Mouse (Mus musculus) left cerebral cortex, postnatal 36 days (tissue): ENCODE results near the gene Abcg4. TPM values are rescaled to one million over a fixed set of nuclear protein-coding genes. Genes with fewer than 3 reads are reported as not detected.
"Not testable (repeated sequence)": the region's sequence is repeated elsewhere in the genome, so short reads cannot be mapped to it uniquely, and the experiment has no call there.

Experiments used
- DNase-seq, 2 experiments: peaks; one replicate each; pipeline ENCODE4 v3.0.0; 2021 to 2022; ENCODE audit warnings: low spot score in 2 of 2, mixed read lengths in 1 of 2
- intact Hi-C: fragments of 180-260 bp; cut with DNase I; formaldehyde crosslinking; loops from one replicate; pipeline ENCODE4 v1.15.1; 2025
- total RNA-seq, 2 experiments: library from RNA; stranded (reverse); gene quantifications; 2 replicates each; pipeline ENCODE4 v1.2.3; 2021

Abcg4 gene
- 10 to 100 TPM; 56.6 to 65.0 TPM for total RNA-seq

DNA sequence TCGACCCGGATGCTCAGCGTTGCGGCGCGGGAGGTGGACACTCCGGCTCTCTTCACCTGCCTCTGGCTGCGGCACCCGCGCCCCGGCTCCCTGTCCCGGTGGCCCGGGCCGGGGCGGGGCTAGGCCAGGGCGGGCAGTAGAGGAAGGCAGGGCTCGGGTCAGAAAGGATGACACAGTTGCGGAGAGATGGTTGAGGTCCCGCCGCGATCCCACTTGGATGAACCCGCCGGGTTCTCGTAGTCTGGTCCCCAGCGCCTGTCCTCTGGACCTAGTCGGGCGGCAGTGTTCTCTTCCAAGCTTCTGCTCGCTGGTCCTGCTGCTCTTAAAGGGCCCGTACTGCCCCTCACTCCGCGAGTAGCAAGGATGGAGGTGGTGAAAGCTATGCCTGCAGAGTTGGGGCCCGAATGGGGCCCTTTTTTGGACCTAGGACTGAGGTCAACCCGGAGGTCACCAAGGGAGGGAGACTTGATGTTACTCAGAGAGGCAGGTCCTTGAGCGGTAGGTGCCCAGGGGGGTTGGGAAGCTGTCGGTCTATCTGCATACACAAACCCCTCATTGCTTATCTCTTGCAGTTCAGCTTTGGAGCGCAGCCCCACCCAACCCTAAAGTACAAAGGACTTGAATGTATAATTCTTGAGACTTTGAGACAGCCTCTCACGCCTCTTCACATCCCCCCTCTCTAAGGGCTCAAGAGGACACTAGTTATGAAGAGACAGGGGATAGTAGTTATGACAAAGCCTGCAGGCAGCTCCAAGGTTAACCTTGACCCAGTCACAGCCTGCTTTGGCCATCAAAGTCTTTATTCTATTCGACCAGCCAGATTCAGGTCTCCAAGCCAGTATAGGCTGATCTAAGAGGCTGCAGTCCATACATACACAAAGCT, at the start of gene Abcg4:
TSS of gene Abcg4 (minus strand) at position 540 of the 883 bp plus-strand sequence.
- DNase-seq: peak; percentile 66 to 75
- intact Hi-C loops: no loop called here

DNA sequence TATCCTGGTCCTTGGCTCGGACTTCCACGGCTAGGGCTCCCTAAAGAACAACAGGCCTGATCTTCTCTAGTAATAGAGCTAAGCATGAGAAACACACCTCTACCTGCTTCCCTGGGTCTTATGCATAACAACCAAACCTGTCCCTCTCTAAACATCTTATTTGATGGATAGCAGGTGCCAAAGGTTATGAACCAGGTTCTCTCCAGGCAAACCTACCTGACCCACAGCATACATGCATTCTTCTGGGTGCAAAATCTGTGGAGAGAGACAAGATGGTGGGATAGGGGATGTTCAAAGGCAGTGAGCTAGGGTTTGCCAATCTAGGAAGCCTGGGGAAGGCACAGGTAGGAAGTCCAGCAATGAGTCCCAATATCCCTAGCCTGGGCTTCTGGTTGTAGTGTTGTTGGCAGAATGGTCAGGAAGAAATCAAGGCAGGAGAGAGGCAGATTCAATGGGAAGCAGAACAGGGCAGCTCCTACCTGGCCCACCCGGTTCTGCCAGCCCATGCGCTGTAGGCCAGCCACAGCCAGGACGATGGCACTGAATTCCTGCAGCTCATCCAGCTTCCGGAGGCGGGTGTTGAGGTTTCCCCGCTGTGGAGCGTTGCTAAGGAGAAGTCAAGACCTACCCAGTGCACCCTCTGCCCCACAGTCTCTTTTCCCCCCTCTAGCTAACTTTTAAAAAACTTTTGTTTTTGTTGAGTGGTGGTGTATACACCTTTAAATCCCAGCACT, 49.2 kb upstream of the Abcg4 start:
- intact Hi-C loops: loop anchor here (10.0 kb wide), 1 partner anchor 103 kb away; the partner anchor contains the start of gene Cbl
- no peak for DNase-seq

DNA sequence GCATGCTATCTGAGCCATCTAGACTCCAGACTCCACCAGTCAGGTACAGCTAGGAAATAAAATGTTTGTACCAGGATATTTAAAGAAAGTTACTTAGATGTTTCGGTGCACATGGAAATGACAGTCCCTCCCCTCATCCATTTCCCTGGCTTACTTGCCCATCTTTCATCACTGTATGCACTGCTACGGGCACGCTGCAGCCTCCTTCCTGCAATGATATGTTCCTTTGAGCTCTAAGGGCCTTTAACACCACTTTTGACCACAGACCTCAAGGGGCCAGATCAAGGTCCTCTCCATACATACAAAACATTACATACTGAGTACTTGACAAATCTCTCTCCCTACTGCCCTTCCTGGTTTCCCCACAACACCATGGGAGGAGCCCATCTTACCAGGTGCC, 48.5 kb upstream of the Abcg4 start:
- intact Hi-C loops: loop anchor here (10.0 kb wide), 1 partner anchor 102 kb away; the partner anchor contains the start of gene Cbl
- no peak for DNase-seq

DNA sequence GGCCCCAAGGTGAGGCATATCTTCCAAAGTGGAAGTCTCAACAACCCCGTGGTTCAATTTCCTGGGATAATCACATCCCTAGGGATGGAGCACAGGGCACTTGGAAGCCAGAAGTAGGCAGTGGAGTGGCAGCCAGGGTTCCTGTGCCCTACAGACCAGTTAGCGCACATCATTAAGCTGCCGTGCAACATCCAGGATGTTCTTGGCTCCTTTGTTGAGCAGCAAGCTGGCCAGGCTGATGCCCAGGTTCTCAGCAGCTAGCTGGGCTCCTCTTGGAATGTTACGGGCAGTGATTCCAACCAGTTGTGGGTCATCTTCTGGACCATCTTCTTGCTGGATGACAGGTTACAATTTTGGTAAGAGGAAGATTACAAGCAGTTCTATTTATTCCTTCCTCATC, 48.1 kb upstream of the Abcg4 start:
- intact Hi-C loops: loop anchor here (10.0 kb wide), 1 partner anchor 102 kb away; the partner anchor contains the start of gene Cbl
- not testable (repeated sequence) for DNase-seq

DNA sequence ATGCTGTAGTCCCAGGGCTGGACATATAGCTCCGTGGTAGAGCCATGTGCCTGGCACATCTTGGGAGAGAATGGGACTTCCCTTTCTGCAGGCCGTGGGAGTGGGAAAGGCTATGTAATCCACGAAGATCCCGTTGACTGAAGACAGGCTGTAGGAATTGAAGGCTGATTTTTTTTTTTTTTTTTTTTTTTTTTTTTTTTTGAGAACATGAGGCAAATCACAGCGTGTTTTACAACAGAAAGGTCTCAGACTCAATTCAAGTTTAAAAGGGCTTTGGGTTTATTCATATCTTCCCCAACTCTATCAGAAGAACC, 47.6 kb upstream of the Abcg4 start:
- intact Hi-C loops: loop anchor here (10.0 kb wide), 1 partner anchor 101 kb away; the partner anchor contains the start of gene Cbl
- no peak for DNase-seq

DNA sequence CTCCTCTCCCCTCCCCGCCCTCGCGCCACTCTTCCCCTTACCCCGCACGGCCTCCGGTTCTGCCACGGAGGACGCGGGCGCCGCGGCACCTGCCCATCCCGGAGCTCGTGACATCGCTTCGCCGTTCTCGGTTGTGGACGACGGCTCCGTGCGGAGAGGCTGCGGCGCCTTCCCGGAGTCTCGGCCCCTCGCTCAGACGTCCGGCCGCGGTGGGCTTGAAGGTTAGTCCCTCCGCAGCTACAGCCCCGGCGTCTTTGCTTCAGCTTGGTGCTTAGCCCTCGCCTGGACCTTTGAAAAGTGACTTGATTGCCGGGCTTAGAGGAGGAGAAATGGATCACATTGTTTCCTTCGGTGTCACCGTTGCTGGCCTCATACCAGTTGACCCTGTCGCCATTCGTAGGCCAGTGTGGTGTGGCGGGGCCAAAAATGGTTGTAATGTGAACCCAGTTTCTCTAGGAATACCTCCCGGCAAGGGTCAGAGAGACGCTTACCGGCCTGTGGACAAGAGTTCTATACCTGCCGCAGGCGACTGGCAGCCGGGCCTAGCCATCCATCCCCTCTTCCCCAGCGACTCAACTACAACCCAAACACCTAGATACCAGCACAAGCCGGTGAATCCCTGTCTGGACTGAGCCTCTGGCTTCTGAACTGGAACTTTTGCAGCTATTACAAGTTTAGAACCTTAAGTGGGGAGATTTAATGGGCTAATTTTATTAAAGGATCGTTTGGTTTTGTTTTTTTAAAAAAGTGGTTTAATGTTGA, 47.1 kb upstream of the Abcg4 start:
- peak in 1 of 2 experiments; percentile 25 for DNase-seq
- intact Hi-C loops: loop anchor here (10.0 kb wide), 1 partner anchor 101 kb away; the partner anchor contains the start of gene Cbl

DNA sequence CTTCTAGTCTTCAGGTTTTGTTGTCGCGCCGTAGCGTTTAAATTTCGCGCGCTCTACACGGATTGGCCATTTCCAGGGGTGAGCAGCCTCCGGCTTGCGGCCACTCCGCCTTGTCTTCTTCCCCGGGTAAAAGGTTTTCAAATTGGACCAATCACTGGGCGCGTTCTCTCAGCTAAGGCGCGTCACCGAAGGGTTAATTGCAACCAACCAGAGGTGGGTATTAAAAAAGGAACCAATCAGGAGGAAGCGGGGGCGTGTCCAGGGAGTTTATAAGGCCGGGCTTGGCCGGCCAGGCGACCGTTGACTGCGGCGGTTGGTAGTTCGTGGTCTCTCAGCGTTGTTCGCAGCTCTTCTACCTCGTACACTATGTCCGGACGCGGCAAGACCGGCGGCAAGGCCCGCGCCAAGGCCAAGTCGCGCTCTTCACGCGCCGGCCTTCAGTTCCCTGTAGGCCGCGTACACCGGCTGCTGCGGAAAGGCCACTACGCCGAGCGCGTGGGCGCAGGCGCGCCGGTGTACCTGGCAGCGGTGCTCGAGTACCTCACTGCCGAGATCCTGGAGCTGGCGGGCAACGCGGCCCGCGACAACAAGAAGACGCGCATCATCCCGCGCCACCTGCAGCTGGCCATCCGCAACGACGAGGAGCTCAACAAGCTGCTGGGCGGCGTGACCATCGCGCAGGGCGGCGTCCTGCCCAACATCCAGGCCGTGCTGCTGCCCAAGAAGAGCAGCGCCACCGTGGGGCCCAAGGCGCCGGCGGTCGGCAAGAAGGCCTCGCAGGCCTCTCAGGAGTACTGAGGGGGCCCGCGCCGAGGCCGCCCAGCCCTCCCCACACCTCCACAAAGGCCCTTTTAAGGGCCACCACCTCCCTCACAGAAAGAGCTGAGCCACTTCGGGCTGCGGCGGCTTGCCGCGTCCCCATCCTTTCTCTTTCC, 46.2 kb upstream of the Abcg4 start, which contains the start of gene H2afx:
TSS of gene H2afx (plus strand) at position 299 of the 935 bp plus-strand sequence.
- peak; percentile 96 to 98 for DNase-seq
- intact Hi-C loops: loop anchor here (10.0 kb wide), 1 partner anchor 100 kb away; the partner anchor contains the start of gene Cbl

DNA sequence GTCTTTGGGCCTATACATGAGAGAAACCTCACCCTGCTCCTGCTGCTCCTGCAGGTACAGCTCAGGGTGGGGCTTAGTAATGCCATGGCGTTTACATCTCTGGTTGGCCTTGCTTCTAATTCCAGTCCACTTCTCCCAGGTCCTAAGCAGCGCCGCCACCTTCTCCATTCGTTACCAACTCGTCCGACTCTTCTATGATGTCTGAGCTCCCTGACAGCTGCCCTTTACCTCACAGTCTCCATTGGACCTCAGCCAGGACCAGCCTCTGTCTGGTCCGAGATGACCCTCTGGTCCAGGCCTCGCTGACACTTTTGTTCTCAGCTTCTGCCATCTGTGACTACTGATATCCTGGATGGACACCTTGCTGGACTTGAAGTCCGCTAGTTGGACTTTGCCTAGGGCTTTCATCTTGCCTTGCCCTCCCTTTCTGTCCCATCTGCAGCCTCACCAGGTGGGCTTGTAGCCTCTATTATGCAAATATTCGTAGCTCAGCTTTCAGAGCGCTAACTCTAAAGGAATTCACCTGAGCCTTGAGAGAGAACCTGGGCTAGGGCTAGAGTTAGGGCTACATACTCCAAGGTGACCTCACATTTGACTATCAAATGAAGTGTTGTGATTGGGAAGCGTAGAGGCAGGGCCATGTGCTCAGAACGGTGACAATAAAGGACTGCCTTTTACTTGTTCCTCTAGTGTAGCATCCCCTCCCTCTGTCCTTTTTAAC, 44.7 kb upstream of the Abcg4 start:
- intact Hi-C loops: loop anchor here (10.0 kb wide), 1 partner anchor 98 kb away; the partner anchor contains the start of gene Cbl
- no peak for DNase-seq

DNA sequence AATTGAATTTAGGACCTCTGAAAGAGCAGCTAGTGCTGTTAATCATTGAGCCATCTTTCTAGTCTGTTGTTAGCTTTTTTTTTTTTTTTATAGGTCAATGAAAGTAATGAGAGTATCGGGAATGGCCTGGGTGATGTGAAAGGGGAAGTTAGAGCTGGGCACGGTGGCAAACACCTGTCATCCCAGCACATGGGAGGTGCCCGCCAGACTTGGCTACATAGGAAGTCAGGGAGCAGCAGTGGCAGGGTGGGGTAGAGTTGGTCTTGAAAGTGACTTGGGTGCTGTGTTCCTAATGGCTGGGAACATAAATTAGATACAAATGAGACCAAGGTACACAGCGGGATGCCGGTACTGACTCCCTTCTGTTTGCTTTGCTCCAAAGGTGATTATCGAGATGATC, 42.3 kb upstream of the Abcg4 start:
- intact Hi-C loops: loop anchor here (10.0 kb wide), 1 partner anchor 96 kb away; the partner anchor contains the start of gene Cbl
- DNase-seq: no peak

DNA sequence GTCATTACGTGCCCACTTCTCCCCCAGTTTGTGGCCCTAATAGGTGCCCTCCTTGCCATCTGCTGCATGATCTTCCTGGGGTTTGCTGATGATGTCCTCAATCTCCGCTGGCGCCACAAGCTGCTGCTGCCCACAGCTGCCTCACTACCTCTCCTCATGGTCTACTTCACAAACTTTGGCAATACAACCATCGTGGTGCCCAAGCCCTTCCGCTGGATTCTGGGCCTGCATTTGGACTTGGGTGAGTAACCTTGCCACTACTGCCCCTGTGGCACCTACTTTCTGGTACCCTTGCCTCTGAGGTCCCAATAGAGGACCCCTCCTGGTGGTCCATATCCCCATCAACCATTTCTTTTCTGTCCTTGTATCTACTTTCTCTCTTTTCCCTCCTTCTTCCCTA, 39.5 kb upstream of the Abcg4 start:
- intact Hi-C loops: no loop called here
- DNase-seq: no peak

DNA sequence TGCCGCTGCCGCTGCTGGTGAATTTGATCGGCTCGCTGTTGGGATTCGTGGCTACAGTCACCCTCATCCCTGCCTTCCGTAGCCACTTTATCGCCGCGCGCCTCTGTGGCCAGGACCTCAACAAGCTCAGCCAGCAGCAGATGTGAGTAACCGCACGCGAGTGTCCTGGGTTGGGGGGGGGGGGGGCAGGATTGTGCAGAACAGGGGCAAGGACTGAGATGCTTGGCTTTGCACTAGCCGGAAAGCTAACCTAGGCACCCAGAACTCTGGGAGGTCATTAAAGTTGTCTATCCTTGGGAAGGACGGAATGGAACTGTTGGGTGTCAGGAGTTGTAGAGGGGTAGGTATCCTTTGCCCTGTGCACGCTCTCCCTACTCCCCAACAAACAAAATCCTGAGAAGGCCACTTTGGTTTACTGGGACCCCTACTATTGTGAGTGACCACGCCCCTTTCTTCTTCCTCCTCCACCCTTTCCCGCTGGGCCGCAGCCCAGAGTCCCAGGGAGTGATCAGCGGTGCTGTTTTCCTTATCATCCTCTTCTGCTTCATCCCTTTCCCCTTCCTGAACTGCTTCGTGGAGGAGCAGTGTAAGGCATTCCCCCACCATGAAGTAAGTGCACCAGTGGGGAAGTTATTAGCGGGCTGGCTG, 38.8 kb upstream of the Abcg4 start:
- DNase-seq: no peak
- intact Hi-C loops: no loop called here

DNA sequence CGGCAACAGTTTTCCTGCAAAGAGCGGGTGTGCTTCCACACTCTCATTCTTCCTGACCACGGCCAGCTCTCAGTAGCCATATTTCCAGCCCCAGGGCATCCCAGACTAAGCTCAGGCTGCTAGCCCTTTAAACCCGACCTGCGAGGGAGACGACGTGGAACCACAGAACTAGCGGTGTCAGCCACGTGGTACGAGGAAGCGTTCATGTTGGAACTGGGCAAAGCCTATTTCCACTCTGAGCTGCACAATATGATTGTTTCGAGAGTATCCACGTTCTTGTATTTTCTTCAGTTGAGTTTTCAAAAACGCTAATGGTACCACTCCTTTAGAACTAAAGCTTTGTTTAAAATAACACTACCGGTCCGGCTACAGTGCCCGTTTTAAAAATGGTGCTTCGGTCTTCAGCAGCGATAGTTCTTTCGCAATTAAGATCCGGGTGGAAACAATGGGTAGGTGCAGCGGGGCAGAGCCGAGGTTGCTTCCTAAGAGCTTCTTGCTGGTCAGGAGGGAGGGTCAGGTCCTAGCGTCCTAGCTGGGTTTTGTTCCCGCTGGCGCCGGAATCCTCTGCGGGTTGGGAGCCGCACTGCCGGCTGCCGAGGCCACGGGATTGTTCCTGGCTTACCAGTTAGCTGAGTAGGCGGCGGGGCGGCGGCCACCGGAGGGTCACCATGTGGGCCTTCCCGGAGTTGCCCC, 38.1 kb upstream of the Abcg4 start:
- intact Hi-C loops: no loop called here
- DNase-seq: peak; percentile 85 to 88

DNA sequence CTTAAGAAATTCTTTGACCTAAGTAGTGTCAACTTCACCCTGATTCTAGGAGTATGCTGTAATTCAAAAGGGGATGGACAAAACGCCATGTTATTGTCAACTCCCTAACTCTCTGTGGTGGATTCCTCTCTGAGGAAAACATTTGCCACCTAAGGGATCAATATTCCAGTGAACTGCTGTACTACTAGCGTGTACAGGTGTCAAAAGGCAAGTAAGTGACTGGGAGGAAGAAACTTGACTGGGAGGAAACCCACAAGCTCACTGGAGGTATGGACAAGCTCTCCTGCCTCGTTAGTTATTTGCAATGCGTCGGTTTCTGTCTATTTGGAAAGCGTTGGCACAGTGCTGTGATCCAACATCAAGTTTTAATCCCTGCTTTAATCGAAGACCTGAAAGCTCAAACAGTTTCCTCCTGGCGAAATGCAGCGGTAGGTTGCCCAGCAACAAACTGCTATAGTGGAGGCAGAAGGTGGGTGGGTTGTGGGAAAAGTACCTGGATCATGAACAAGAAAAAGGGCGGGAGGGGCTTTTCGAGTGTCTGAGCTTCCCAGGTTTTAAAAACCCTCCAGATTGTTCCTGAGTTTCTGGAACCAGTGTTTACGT, 37.5 kb upstream of the Abcg4 start, which contains the start of gene Dpagt1:
TSS of gene Dpagt1 (plus strand) at position 252 of the 603 bp plus-strand sequence.
- DNase-seq: no peak
- intact Hi-C loops: no loop called here

DNA sequence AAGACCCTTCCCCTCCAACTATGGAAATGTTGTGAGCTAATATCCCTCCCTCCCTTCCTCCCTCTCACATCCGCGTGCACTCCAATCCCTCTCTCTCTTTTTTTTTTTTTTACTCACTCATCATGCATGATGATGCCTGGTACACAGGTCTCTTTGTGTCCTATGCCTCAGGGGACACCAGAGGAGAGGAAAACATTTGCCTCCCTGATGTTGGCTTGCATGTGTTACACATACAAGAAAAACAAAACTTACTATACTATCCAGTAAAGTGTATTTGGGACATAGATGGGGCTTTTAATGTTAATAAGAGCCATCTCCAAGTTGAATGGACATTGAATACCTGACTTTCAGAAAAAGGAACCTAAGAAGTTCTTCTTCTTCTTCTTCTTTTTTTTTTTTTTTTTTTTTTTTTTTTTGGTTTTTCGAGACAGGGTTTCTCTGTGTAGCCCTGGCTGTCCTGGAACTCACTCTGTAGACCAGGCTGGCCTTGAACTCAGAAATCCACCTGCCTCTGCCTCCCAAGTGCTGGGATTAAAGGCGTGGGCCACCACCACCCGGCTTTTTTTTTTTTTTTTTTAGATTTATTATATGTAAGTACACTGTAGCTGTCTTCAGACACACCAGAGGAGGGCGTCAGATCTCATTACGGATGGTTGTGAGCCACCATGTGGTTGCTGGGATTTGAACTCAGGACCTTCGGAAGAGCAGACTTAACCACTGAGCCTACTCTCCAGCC, 36.8 kb upstream of the Abcg4 start:
- DNase-seq, intact Hi-C loops: not testable (repeated sequence)

DNA sequence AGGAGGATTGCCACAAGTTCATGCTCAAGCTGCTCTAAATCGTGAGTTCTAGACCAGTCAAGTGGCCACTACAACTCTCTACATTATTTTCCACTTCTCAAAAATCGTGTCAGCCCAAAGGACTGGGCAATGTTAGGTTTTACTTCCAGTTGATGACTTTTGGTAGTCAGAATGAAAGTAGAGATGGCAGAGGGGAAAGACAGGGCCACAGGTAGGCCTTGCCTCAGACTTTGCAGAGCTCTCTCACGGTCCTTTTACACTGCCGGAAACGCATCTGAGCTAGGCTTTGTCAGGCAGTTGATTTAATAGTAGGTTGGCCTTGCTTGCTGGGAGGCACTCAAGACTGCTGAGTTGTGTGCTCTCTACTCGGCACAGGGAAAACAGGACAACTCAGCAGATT, 35.7 kb upstream of the Abcg4 start:
- no peak for DNase-seq
- intact Hi-C loops: no loop called here

DNA sequence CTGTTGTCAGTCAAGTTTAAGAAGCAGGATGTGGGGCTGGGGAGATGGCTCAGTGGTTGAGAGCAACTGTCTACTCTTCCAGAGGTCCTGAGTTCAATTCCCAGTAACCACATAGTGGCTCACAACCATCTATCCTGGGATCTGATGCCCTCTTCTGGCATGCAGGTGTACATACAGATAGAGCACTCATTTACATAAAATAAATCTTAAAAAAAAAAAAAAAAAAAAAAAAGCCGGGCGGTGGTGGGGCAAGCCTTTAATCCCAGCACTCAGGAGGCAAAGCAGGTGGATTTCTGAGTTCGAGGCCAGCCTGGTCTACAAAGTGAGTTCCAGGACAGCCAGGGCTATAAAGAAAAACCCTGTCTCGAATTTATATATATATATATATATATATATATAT, 35.2 kb upstream of the Abcg4 start:
- intact Hi-C loops, DNase-seq: not testable (repeated sequence)
